In genomic region chr4:117681931-117682461, GRCm38 (mm10) we compare ENCODE assay signal across 8 mouse cellular contexts. TPM values are rescaled to one million over a fixed set of nuclear protein-coding genes. Genes with fewer than 3 reads are reported as not detected.
DNase-seq lines count a peak whose midpoint lies in the region; ATAC-seq and TF ChIP-seq lines count a peak whose summit lies in the region.

Gene Dmap1 (minus strand): TSS chr4:117682273.

- TF ChIP-seq CTCF in C2C12 (IDR thresholded peaks at IDR 0.05; ENCODE audit: control insufficient read depth, insufficient read depth, insufficient read length), result no peak

- peaks cover 29% of the 10 kb centered on the region for H3K36me3 ChIP-seq in C2C12 (ENCODE audit: control insufficient read depth, insufficient read depth)
- peaks cover 7% of the 10 kb centered on the region for H3K36me3 ChIP-seq in heart, embryonic 11.5 days (ENCODE audit: control insufficient read depth, insufficient read depth, low read length)
- H3K36me3 ChIP-seq in kidney, embryonic 16.5 days (ENCODE audit: insufficient read depth, low read length), result peaks cover 18% of the 10 kb centered on the region
- H3K36me3 ChIP-seq in liver, embryonic 11.5 days (ENCODE audit: control insufficient read depth, insufficient read depth, low read length), result peaks cover 10% of the 10 kb centered on the region
- peaks cover 28% of the 10 kb centered on the region for H3K36me3 ChIP-seq in stomach, embryonic 14.5 days (ENCODE audit: control insufficient read depth, insufficient read depth, low read length)

- peak; percentile 92 for ATAC-seq in erythroblast, adult 5-6 weeks (replicated peaks; ENCODE audit: low FRiP score, poor library complexity, severe bottlenecking)
- peak; percentile 77 for ATAC-seq in heart, embryonic 11.5 days (replicated peaks; ENCODE audit: insufficient number of reproducible peaks, low FRiP score, low TSS enrichment)
- peak; percentile 87 for ATAC-seq in kidney, embryonic 16.5 days (ENCODE audit: low FRiP score, low TSS enrichment)
- ATAC-seq in liver, embryonic 11.5 days (replicated peaks; ENCODE audit: low FRiP score), result peak; percentile 82
- peak; percentile 84 for ATAC-seq in stomach, embryonic 14.5 days (ENCODE audit: insufficient number of reproducible peaks, insufficient read depth, low FRiP score, low read depth)

- peak; percentile 96 for DNase-seq in brain, adult 2 months (ENCODE audit: low read depth, low spot score)
- DNase-seq in liver, embryonic 11.5 days (ENCODE audit: low spot score), result peak; percentile 87
- peak; percentile 92 for DNase-seq in naive thymus-derived CD4-positive, alpha-beta T cell, adult 2 months (ENCODE audit: low read depth)

- no peaks in the 10 kb centered on the region for H3K79me3 ChIP-seq in C2C12 (ENCODE audit: low read depth)

- peaks cover 4% of the 10 kb centered on the region; the same call in 1 of the 2 replicates for H3K4me1 ChIP-seq in heart, embryonic 11.5 days (ENCODE audit: control insufficient read depth, insufficient read depth, low read length)
- H3K4me1 ChIP-seq in kidney, embryonic 16.5 days (ENCODE audit: insufficient read depth, low read length), result peaks cover 9% of the 10 kb centered on the region
- peaks cover 6% of the 10 kb centered on the region for H3K4me1 ChIP-seq in liver, embryonic 11.5 days (replicated peaks; ENCODE audit: control insufficient read depth, insufficient read depth, low read length)
- peaks cover 6% of the 10 kb centered on the region; the same call in 1 of the 2 replicates for H3K4me1 ChIP-seq in stomach, embryonic 14.5 days (ENCODE audit: control insufficient read depth, insufficient read depth, low read length)

- peak within 1 kb of the TSS; percentile 78 for H3ac ChIP-seq in C2C12 (ENCODE audit: control insufficient read depth, insufficient read length, low read depth)

- H3K79me2 ChIP-seq in C2C12 (ENCODE audit: control insufficient read depth, insufficient read depth), result peaks cover 13% of the 10 kb centered on the region

- H3K4me2 ChIP-seq in heart, embryonic 11.5 days, result peak within 1 kb of the TSS; percentile 88
- H3K4me2 ChIP-seq in kidney, embryonic 16.5 days (replicated peaks; ENCODE audit: low read depth, low read length), result peak within 1 kb of the TSS; percentile 90
- H3K4me2 ChIP-seq in liver, embryonic 11.5 days, result peak within 1 kb of the TSS; percentile 91
- H3K4me2 ChIP-seq in stomach, embryonic 14.5 days (replicated peaks; ENCODE audit: low read depth, low read length), result peak within 1 kb of the TSS; percentile 83

- peak within 1 kb of the TSS; percentile 50; the same call in 1 of the 2 replicates for H3K27ac ChIP-seq in heart, embryonic 11.5 days (ENCODE audit: low read depth, low read length)
- no peak within 1 kb of the TSS; the same call in 1 of the 2 replicates for H3K27ac ChIP-seq in kidney, embryonic 16.5 days (ENCODE audit: low read length)
- H3K27ac ChIP-seq in liver, embryonic 11.5 days (ENCODE audit: low read depth, low read length), result 0 out of 2 replicates have a peak within 1 kb of the TSS, but pooled peaks have one; percentile 8
- no peak within 1 kb of the TSS for H3K27ac ChIP-seq in stomach, embryonic 14.5 days (ENCODE audit: low read length)

- no peaks in the 10 kb centered on the region for H3K9me3 ChIP-seq in heart, embryonic 11.5 days (replicated peaks; ENCODE audit: control insufficient read depth, low read length)
- H3K9me3 ChIP-seq in kidney, embryonic 16.5 days (ENCODE audit: low read length), result no peaks in the 10 kb centered on the region
- no peaks in the 10 kb centered on the region for H3K9me3 ChIP-seq in liver, embryonic 11.5 days (ENCODE audit: control insufficient read depth, low read length)
- no peaks in the 10 kb centered on the region for H3K9me3 ChIP-seq in stomach, embryonic 14.5 days (ENCODE audit: control insufficient read depth, low read depth, low read length)

- under 1% methylated on average over 33 of the region's 33 CpGs for WGBS in heart, embryonic 11.5 days (ENCODE audit: insufficient replicate concordance)
- WGBS in kidney, embryonic 16.5 days, result under 1% methylated on average over 33 of the region's 33 CpGs
- WGBS in liver, embryonic 11.5 days, result 0% methylated on average over 33 of the region's 33 CpGs
- under 1% methylated on average over 33 of the region's 33 CpGs for WGBS in stomach, embryonic 14.5 days

- no peaks in the 10 kb centered on the region for H3K27me3 ChIP-seq in C2C12 (ENCODE audit: control insufficient read depth, insufficient read depth, insufficient read length)
- no peaks in the 10 kb centered on the region for H3K27me3 ChIP-seq in heart, embryonic 11.5 days (ENCODE audit: control insufficient read depth, insufficient read depth, low read length)
- H3K27me3 ChIP-seq in kidney, embryonic 16.5 days (ENCODE audit: insufficient read depth, low read length), result no peaks in the 10 kb centered on the region
- H3K27me3 ChIP-seq in liver, embryonic 11.5 days (replicated peaks; ENCODE audit: control insufficient read depth, insufficient read depth, low read length), result no peaks in the 10 kb centered on the region
- H3K27me3 ChIP-seq in stomach, embryonic 14.5 days (ENCODE audit: control insufficient read depth, insufficient read depth, low read length), result no peaks in the 10 kb centered on the region

- peak within 1 kb of the TSS; percentile 95 for H3K4me3 ChIP-seq in C2C12 (ENCODE audit: insufficient read depth, poor library complexity, severe bottlenecking)
- H3K4me3 ChIP-seq in heart, embryonic 11.5 days (ENCODE audit: low read depth, low read length), result peak within 1 kb of the TSS; percentile 90
- peak within 1 kb of the TSS; percentile 95 for H3K4me3 ChIP-seq in kidney, embryonic 16.5 days (ENCODE audit: low read length)
- H3K4me3 ChIP-seq in liver, embryonic 11.5 days (ENCODE audit: low read depth, low read length), result peak within 1 kb of the TSS; percentile 81
- H3K4me3 ChIP-seq in stomach, embryonic 14.5 days (ENCODE audit: low read depth, low read length), result peak within 1 kb of the TSS; percentile 71

- H3K9ac ChIP-seq in heart, embryonic 11.5 days (ENCODE audit: low read depth, low read length), result peak within 1 kb of the TSS; percentile 94
- peak within 1 kb of the TSS; percentile 94 for H3K9ac ChIP-seq in kidney, embryonic 16.5 days (replicated peaks; ENCODE audit: low read length)
- peak within 1 kb of the TSS; percentile 79 for H3K9ac ChIP-seq in liver, embryonic 11.5 days (ENCODE audit: low read depth, low read length)
- H3K9ac ChIP-seq in stomach, embryonic 14.5 days (replicated peaks; ENCODE audit: low read depth, low read length), result peak within 1 kb of the TSS; percentile 84

TF ChIP-seq in C2C12, 6 proteins besides CTCF, POLR2A, EP300 and RAD21:
- TF ChIP-seq MAX (IDR thresholded peaks at IDR 0.05), result peak; percentile 72
- TF ChIP-seq MYOD1 (IDR thresholded peaks at IDR 0.05; ENCODE audit: control insufficient read depth, insufficient read length, low read depth), result no peak

RNA-seq across cellular contexts. Expression of gene Dmap1, which starts in this region (rescaled TPM):
- 31.0 TPM for polyA plus RNA-seq in C2C12 (2012; fragmentation: generic; extraction: Trizol)
- total RNA-seq in erythroblast, adult 5-6 weeks (2015; ENCODE audit: low replicate concordance), result 5.6 and 9.8 TPM in 2 replicates
- total RNA-seq in erythroblast, adult 5-6 weeks (2017; ENCODE audit: low replicate concordance), result 6.7 and 17.0 TPM in 2 replicates
- polyA plus RNA-seq in heart, embryonic 11.5 days (2014; fragmentation: Nextera tagmentation; extraction: Ambion mirVana), result 51.3 and 53.0 TPM in 2 replicates
- polyA plus RNA-seq in kidney, embryonic 16.5 days (2015; fragmentation: Nextera tagmentation; extraction: Ambion mirVana), result 61.0 and 64.8 TPM in 2 replicates
- 56.7 and 59.0 TPM in 2 replicates for polyA plus RNA-seq in liver, embryonic 11.5 days (2014; fragmentation: Nextera tagmentation; extraction: Ambion mirVana)
- polyA plus RNA-seq in stomach, embryonic 14.5 days (2014; fragmentation: Nextera tagmentation; extraction: Ambion mirVana), result 67.9 TPM in 2 replicates

Comparison
In these comparisons a context has a peak if more than half of its experiments do, and no peak if none do; other contexts are left out.
1. H3K27ac ChIP-seq: peak in heart, embryonic 11.5 days (single experiment) and liver, embryonic 11.5 days (single experiment); none in kidney, embryonic 16.5 days (single experiment) and stomach, embryonic 14.5 days (single experiment).
2. Peak in every context shown above with its lines, with median percentiles within 50 percentile points of each other: H3K4me3 ChIP-seq, DNase-seq, ATAC-seq, H3K4me2 ChIP-seq and H3K9ac ChIP-seq.